Mouse (Mus musculus) erythroblast, embryonic 14.5 days (primary cell): ENCODE results near the gene Ddx10.

Experiments
- GATA1 ChIP-seq: IDR thresholded peaks from 2 replicates; pipeline ENCODE4 v1.6.1; 2012; ENCODE audit warnings: low read length, inconsistent platforms, mixed read lengths
- TAL1 ChIP-seq: IDR thresholded peaks from 3 replicates; pipeline ENCODE4 v1.6.1; 2012; ENCODE audit warnings: low read length, inconsistent platforms, mixed read lengths

DNA sequence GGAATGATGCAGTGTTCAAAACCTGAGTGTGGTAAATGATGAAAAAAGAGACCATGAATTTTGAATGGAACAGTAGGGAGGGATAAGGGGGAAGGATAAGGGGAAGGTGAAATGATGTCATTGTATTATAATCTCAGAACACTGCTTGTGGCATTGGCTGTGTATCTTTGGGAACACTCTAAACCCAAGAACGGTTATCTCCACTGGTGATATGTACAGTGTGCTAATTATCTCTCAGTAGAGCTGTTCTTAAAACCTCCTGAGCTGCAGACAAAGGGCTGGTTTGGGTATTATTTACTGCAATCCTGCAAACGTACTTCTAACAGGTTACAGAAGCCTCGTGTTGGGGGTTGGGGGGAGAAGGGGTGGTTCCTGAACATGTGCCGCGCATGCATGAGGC lies 179.7 kb downstream of the Ddx10 start:
- TF ChIP-seq GATA1 = no peak
- TF ChIP-seq TAL1 = no peak
